In genomic region chr7:121706411-121707072, GRCm38 (mm10) we compare ENCODE assay signal across 8 mouse cellular contexts. TPM values are rescaled to one million over a fixed set of nuclear protein-coding genes. Genes with fewer than 3 reads are reported as not detected.
DNase-seq lines count a peak whose midpoint lies in the region; ATAC-seq and TF ChIP-seq lines count a peak whose summit lies in the region.

No protein-coding gene starts in this region.

- peaks cover 37% of the 10 kb centered on the region for H3K4me1 ChIP-seq in hindbrain, embryonic 12.5 days

- DNase-seq in Patski (ENCODE audit: low read depth, low spot score) = no peak
- DNase-seq in cerebellum, adult 8-10 months = peak; percentile 59
- DNase-seq in frontal cortex, postnatal 10 days (ENCODE audit: low spot score in 2 of 2) = peak; percentile 48 to 54
- DNase-seq in layer of hippocampus, postnatal 36 days = peak; percentile 46 to 50
- DNase-seq in lung, postnatal 4 days = peak; percentile 60 to 75
- DNase-seq in right cerebral cortex, adult 2 months (ENCODE audit: low spot score in 2 of 2) = peak; percentile 27 to 45
- peak; percentile 37 to 56 for DNase-seq in urinary bladder, postnatal 36 days (ENCODE audit: low spot score in 2 of 2)

- H3K9ac ChIP-seq in hindbrain, embryonic 12.5 days = peak overlapping the region; percentile 90

- peak overlapping the region; percentile 95 for H3K27ac ChIP-seq in hindbrain, embryonic 12.5 days

- in situ Hi-C loops in Patski (cut with MboI; ENCODE audit: low pct_unique_long_range_greater_than_20kb) = no loop called here

- no peak for TF ChIP-seq CTCF in Patski (IDR thresholded peaks at IDR 0.05)

- CTCF ChIA-PET in Patski (lab: Charles Lee) = interaction anchor here (2.1 kb wide), 1 partner anchor 11 kb away, joined by 6 read pairs; no protein-coding TSS in a partner anchor

- no peaks in the 10 kb centered on the region for H3K36me3 ChIP-seq in hindbrain, embryonic 12.5 days

- ATAC-seq in Patski = peak; percentile 57
- ATAC-seq in hindbrain, embryonic 12.5 days (ENCODE audit: low FRiP score) = peak; percentile 44

- peak overlapping the region; percentile 97 for H3K4me2 ChIP-seq in hindbrain, embryonic 12.5 days (replicated peaks)

- peak overlapping the region; percentile 90 for H3K4me3 ChIP-seq in hindbrain, embryonic 12.5 days

- POLR2A ChIA-PET in Patski (lab: Charles Lee) = interaction anchor here (0.6 kb wide), 1 partner anchor 25 kb away, joined by 3 read pairs; no protein-coding TSS in a partner anchor

- under 1% methylated on average over 58 of the region's 77 CpGs for WGBS in hindbrain, embryonic 12.5 days

- peaks cover 11% of the 10 kb centered on the region for H3K27me3 ChIP-seq in Patski
- no peaks in the 10 kb centered on the region for H3K27me3 ChIP-seq in hindbrain, embryonic 12.5 days

- H3K9me3 ChIP-seq in hindbrain, embryonic 12.5 days (replicated peaks) = no peaks in the 10 kb centered on the region

RNA-seq across cellular contexts. Expression of gene Usp31, which starts 0.5 kb away (rescaled TPM):
- 8.1 TPM for polyA plus RNA-seq in Patski (2021)
- polyA plus RNA-seq in hindbrain, embryonic 12.5 days (2016; fragmentation: Nextera tagmentation; extraction: Ambion mirVana) = 3.5 and 3.7 TPM in 2 replicates
- 10 to 100 TPM; 70.9 to 71.2 TPM for total RNA-seq in layer of hippocampus, postnatal 36 days (2021)

RNA-seq across cellular contexts. Expression of gene Scnn1g, which starts 27.7 kb away (rescaled TPM):
- 0.78 TPM for polyA plus RNA-seq in Patski (2021)
- polyA plus RNA-seq in hindbrain, embryonic 12.5 days (2016; fragmentation: Nextera tagmentation; extraction: Ambion mirVana) = 0.10 and 0.12 TPM in 2 replicates
- under 1 TPM; 0.10 to 0.46 TPM for total RNA-seq in layer of hippocampus, postnatal 36 days (2021)
